Mouse (Mus musculus) testis, adult 10 weeks (tissue): ENCODE measurements around the gene Ythdf2. TPM values are rescaled to one million over a fixed set of nuclear protein-coding genes. Genes with fewer than 3 reads are reported as not detected.

Experiments used
- polyA plus RNA-seq: library from polyadenylated mRNA; stranded (reverse); fragments of 350-450 nt; fragmentation: Illumina TruSeq; extraction: RNeasy Lipid Tissue Mini Kit (QIAGEN cat#74804); gene quantifications from one replicate; pipeline ENCODE4 v1.2.3, GENCODE M21; 2014; ENCODE audit warnings: low read depth, low replicate concordance

Ythdf2 gene
- 31.5 TPM for polyA plus RNA-seq

DNA sequence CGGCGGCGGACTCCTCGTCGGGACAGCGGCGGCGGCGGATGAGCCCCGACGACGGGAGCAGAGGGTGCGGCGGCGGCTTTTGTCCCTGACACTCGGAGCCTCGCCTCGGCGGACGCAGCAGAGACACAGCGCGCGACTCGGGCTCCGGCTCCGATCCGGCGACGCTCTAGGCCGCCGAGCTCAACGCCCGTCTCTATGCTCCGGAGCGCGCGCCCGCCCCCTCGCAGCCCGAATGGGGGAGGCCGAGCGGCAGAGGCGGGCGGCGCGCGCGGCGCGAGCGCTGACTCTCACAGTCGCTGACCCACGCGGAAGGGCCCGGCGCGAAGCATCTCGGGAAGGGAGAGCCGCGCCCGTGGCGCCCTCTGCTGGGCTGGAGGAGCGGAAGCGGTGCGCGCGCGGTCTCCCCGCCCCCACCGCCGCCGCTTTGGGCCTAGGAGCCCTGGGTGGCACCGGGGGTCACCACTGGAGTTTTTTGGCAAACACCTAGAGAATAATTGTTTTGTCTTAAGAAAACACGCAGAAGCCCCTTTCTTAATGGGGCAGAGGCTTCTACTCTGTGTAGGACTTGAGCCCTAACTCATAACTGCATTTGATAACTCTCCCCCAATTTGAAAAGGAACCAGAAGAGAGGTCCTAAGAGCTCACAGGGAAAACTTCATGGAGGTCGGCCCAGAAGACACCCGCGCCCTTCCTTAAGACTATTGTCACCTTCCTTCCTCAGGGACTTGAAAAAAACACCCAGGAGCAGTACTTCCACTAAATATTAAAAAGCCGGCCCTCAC, at the start of gene Ythdf2:
Gene Ythdf2, minus strand, starts transcription at position 351 of the 782 bp plus-strand sequence.

DNA sequence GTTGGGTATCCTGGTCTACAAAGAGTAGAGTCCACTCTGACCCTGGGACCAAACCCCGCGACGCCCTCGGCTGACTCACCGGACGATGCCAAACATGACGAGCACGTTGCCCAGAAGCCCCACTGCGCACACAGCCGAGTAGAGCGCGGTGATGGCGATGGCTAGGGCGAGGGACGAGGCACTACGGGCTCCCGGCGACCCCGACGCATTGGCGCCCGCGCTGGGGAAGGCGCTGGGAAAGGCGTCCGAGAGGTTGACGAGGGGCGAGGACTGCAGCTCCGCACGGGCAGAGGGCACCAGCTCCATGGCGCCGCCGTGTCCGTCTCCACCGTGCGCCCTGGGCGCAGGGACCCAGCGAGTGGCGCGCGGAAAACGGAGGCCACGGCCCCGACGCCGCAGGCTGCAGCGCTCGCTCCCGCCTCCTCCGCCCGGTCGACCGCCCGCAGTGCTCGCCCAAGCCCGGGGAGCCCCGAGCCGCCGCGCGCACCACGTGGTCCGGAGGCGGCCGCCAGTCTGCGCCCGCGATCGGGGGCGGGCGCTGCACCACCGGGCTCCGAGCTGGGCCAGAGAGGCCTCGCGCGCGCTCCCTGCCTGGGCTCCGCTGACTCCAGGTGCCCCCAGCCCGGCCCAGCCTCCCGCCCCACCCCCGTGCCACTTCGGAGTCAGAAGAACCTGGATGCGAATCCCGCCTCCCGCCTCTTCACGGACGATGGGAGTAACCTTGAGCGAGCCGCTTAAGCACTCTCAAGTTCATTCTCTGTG, 67.8 kb downstream of the Ythdf2 start, which contains the start of gene Oprd1:
Gene Oprd1, minus strand, starts transcription at position 407 of the 762 bp plus-strand sequence.

Other genes with a start within 250 kb of the Ythdf2 start
- not detected for gene Gm10300, start 137.6 kb downstream of the Ythdf2 start, polyA plus RNA-seq
- gene Epb41, start 137.0 kb downstream of the Ythdf2 start, polyA plus RNA-seq: 8.8 TPM
- 0.04 TPM for gene Oprd1, start 67.8 kb downstream of the Ythdf2 start, polyA plus RNA-seq
- gene Gmeb1, start 49.3 kb upstream of the Ythdf2 start, polyA plus RNA-seq: 4.5 TPM
- gene Taf12, start 62.1 kb upstream of the Ythdf2 start, polyA plus RNA-seq: 40.5 TPM
- gene Rab42, start 91.1 kb upstream of the Ythdf2 start, polyA plus RNA-seq: not detected
- 3.5 TPM for gene Trnau1ap, start 117.2 kb upstream of the Ythdf2 start, polyA plus RNA-seq
- 102 TPM for gene Rcc1, start 141.3 kb upstream of the Ythdf2 start, polyA plus RNA-seq
- gene Phactr4, start 210.2 kb upstream of the Ythdf2 start, polyA plus RNA-seq: 12.0 TPM